8 mouse cellular contexts compared by ENCODE assay signal in genomic region chr10:95324278-95324631, GRCm38 (mm10). TPM values are rescaled to one million over a fixed set of nuclear protein-coding genes. Genes with fewer than 3 reads are reported as not detected.
DNase-seq lines count a peak whose midpoint lies in the region; ATAC-seq and TF ChIP-seq lines count a peak whose summit lies in the region.

No protein-coding gene starts in this region.

- 47% methylated on average over 1 of the region's 1 CpGs for WGBS in kidney, embryonic 15.5 days
- 38% methylated on average over 1 of the region's 1 CpGs for WGBS in forebrain, embryonic 12.5 days
- WGBS in intestine, embryonic 15.5 days, result 33% methylated on average over 1 of the region's 1 CpGs

- peaks cover 13% of the 10 kb centered on the region for H3K4me1 ChIP-seq in kidney, embryonic 15.5 days
- H3K4me1 ChIP-seq in forebrain, embryonic 12.5 days, result peaks cover 13% of the 10 kb centered on the region
- peaks cover 9% of the 10 kb centered on the region; the same call in 1 of the 2 replicates for H3K4me1 ChIP-seq in intestine, embryonic 15.5 days (replicated peaks)

- 0 out of 2 replicates have a peak overlapping the region, but pooled peaks have one; percentile 72 for H3K4me3 ChIP-seq in kidney, embryonic 15.5 days (replicated peaks)
- no peak overlapping the region for H3K4me3 ChIP-seq in forebrain, embryonic 12.5 days (replicated peaks)
- no peak overlapping the region for H3K4me3 ChIP-seq in intestine, embryonic 15.5 days (replicated peaks)
- peak overlapping the region; percentile 81 for H3K4me3 ChIP-seq in myocyte

- H3K27me3 ChIP-seq in kidney, embryonic 15.5 days, result peaks cover 10% of the 10 kb centered on the region
- no peaks in the 10 kb centered on the region for H3K27me3 ChIP-seq in forebrain, embryonic 12.5 days
- no peaks in the 10 kb centered on the region for H3K27me3 ChIP-seq in intestine, embryonic 15.5 days (replicated peaks)
- H3K27me3 ChIP-seq in myocyte (ENCODE audit: control insufficient read depth, insufficient read depth, insufficient read length), result no peaks in the 10 kb centered on the region

- intact Hi-C loops in left cerebral cortex, postnatal 25 days (cut with DNase I), result no loop called here

- H3K4me2 ChIP-seq in kidney, embryonic 15.5 days, result no peak overlapping the region
- H3K4me2 ChIP-seq in forebrain, embryonic 12.5 days, result no peak overlapping the region
- H3K4me2 ChIP-seq in intestine, embryonic 15.5 days (replicated peaks), result no peak overlapping the region
- H3K4me2 ChIP-seq in myocyte (ENCODE audit: low read depth), result peak overlapping the region; percentile 97

- no peaks in the 10 kb centered on the region for H3K79me2 ChIP-seq in myocyte (ENCODE audit: control insufficient read depth, insufficient read depth)

- peak; percentile 55 for ATAC-seq in kidney, embryonic 15.5 days (replicated peaks; ENCODE audit: low FRiP score)
- ATAC-seq in forebrain, embryonic 12.5 days (ENCODE audit: low FRiP score), result peak; percentile 45
- ATAC-seq in intestine, embryonic 15.5 days, result peak; percentile 39

- H3K9me3 ChIP-seq in kidney, embryonic 15.5 days (replicated peaks), result no peaks in the 10 kb centered on the region
- no peaks in the 10 kb centered on the region for H3K9me3 ChIP-seq in forebrain, embryonic 12.5 days
- no peaks in the 10 kb centered on the region for H3K9me3 ChIP-seq in intestine, embryonic 15.5 days

- no peak overlapping the region for H3K27ac ChIP-seq in kidney, embryonic 15.5 days
- no peak overlapping the region for H3K27ac ChIP-seq in forebrain, embryonic 12.5 days
- H3K27ac ChIP-seq in intestine, embryonic 15.5 days, result no peak overlapping the region

- no peak for TF ChIP-seq POLR2A in myocyte (IDR thresholded peaks at IDR 0.05; ENCODE audit: insufficient read length, low read depth)

- no peak for DNase-seq in kidney, adult 8-10 months
- DNase-seq in left cerebral cortex, postnatal 25 days (ENCODE audit: low spot score in 2 of 2), result no peak
- DNase-seq in natural killer cell, adult 2 months (ENCODE audit: low spot score in 2 of 2), result no peak
- no peak for DNase-seq in adipocyte (ENCODE audit: low spot score)

- no peaks in the 10 kb centered on the region for H3K36me3 ChIP-seq in kidney, embryonic 15.5 days
- no peaks in the 10 kb centered on the region for H3K36me3 ChIP-seq in forebrain, embryonic 12.5 days (replicated peaks)
- no peaks in the 10 kb centered on the region for H3K36me3 ChIP-seq in intestine, embryonic 15.5 days
- H3K36me3 ChIP-seq in myocyte (ENCODE audit: control insufficient read depth, insufficient read depth), result no peaks in the 10 kb centered on the region

- H3ac ChIP-seq in myocyte (ENCODE audit: control insufficient read depth, insufficient read length), result peak overlapping the region; percentile 1

- H3K9ac ChIP-seq in kidney, embryonic 15.5 days, result no peak overlapping the region
- no peak overlapping the region for H3K9ac ChIP-seq in forebrain, embryonic 12.5 days
- H3K9ac ChIP-seq in intestine, embryonic 15.5 days, result no peak overlapping the region

TF ChIP-seq in myocyte, 11 proteins besides CTCF, POLR2A, EP300 and RAD21:
- TF ChIP-seq MAX (IDR thresholded peaks at IDR 0.05; ENCODE audit: low read depth) (no peak), MYOD1 (IDR thresholded peaks at IDR 0.05; ENCODE audit: control insufficient read depth in 1 of 3, insufficient read length in 2 of 3, low read depth in 2 of 3) (no peak), E2F4 (IDR thresholded peaks at IDR 0.05; ENCODE audit: insufficient read depth) (no peak), CEBPB (IDR thresholded peaks at IDR 0.05; ENCODE audit: insufficient read depth, poor library complexity, severe bottlenecking) (no peak), POLR2AphosphoS2 (IDR thresholded peaks at IDR 0.05; ENCODE audit: insufficient read length, low read depth) (no peak), TCF12 (IDR thresholded peaks at IDR 0.05; ENCODE audit: insufficient read depth, poor library complexity, severe bottlenecking) (no peak), USF1 (IDR thresholded peaks at IDR 0.05; ENCODE audit: low read depth) (no peak), MYOG (IDR thresholded peaks at IDR 0.05; ENCODE audit: control insufficient read depth in 1 of 3, insufficient read depth in 1 of 3, insufficient read length in 2 of 3, low read depth in 2 of 3) (no peak), REST (IDR thresholded peaks at IDR 0.05; ENCODE audit: insufficient read depth, insufficient read length) (no peak), SRF (IDR thresholded peaks at IDR 0.05; ENCODE audit: control insufficient read depth, insufficient read length, low read depth) (no peak), TCF3 (IDR thresholded peaks at IDR 0.05; ENCODE audit: insufficient read length, low read depth) (no peak)

RNA-seq across cellular contexts. Expression of gene Cradd, which starts 0.3 kb away (rescaled TPM):
- 7.7 and 9.3 TPM in 2 replicates for polyA plus RNA-seq in kidney, embryonic 15.5 days (2015; fragmentation: Nextera tagmentation; extraction: Ambion mirVana)
- 13.3 and 14.2 TPM in 2 replicates for polyA plus RNA-seq in forebrain, embryonic 12.5 days (2016; fragmentation: Nextera tagmentation; extraction: Ambion mirVana)
- 10.8 and 11.2 TPM in 2 replicates for polyA plus RNA-seq in intestine, embryonic 15.5 days (2015; fragmentation: Nextera tagmentation; extraction: Ambion mirVana)
- 9.5 TPM for polyA plus RNA-seq in myocyte (2012; fragmentation: generic; extraction: Trizol)
- total RNA-seq in left cerebral cortex, postnatal 25 days (2021), result 1 to 10 TPM; 4.1 to 5.7 TPM

Comparison
In these comparisons a context has a peak if more than half of its experiments do, and no peak if none do; other contexts are left out.
1. H3K4me3 ChIP-seq: peak in kidney, embryonic 15.5 days (single experiment) and myocyte (single experiment); none in forebrain, embryonic 12.5 days (single experiment) and intestine, embryonic 15.5 days (single experiment).
2. Peak in every context shown above with its lines, with median percentiles within 50 percentile points of each other: ATAC-seq.